Mouse (Mus musculus): ENCODE results near the gene Apoc3.

Gene Apoc3

GRCm38 (mm10) chr9:46192642-46193041, 42.8 kb downstream of the Apoc3 start:
- DNase-seq (ENCODE audit: low spot score), result no peak

- DNase-seq (ENCODE audit: low spot score), result peak; percentile 64
These were observed 43.8 kb downstream of the Apoc3 start for GRCm38 (mm10) chr9:46191644-46192043.

DNA sequence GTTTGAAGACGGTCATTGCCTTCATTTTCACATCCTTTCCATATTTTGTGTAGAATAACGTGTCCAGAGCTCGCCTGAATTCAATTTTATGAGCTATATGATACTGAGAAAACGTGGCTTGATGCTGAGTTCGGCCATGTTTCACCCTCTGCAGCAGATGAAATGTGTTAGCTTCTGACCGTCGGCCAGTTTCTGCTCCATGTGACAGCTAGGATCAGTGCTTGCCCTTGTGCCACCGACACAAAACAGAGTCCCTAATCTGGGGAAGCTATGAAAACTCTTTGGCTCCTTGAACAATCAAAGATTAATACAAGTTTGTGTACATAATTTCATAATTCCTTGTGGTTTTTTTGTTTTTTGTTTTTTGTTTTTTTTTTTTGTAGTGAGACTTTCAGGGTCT, 44.2 kb downstream of the Apoc3 start:
- DNase-seq (ENCODE audit: low spot score), result no peak

- DNase-seq (ENCODE audit: low spot score), result no peak
These were observed 46.1 kb downstream of the Apoc3 start for GRCm38 (mm10) chr9:46189381-46189780.

- no peak for DNase-seq (ENCODE audit: low spot score)
These were observed 46.5 kb downstream of the Apoc3 start for GRCm38 (mm10) chr9:46188956-46189355.

GRCm38 (mm10) chr9:46188370-46188769, 47.1 kb downstream of the Apoc3 start:
- no peak for DNase-seq (ENCODE audit: low spot score)

DNA sequence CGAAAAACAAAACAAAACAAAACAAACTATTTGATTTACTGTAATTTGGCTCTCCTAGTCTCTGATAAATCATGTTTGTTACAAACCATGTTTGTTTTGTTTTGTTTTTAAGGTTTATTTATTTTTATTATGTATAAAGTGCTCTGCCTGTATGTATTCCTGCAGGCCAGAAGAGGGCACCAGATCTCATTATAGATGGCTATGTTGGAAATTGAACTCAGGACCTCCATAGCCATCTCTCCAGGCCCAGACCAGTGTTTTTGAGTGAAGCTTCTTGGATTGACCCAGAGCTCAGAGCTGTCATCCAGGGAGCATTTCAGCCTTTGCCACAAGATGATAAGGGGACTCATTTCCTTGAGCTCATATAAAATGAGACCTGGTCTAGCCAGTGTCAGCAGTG, 49.0 kb downstream of the Apoc3 start:
- no peak for DNase-seq (ENCODE audit: low spot score)

GRCm38 (mm10) chr9:46185191-46185590, 50.2 kb downstream of the Apoc3 start:
- DNase-seq (ENCODE audit: low spot score), result peak; percentile 58

DNA sequence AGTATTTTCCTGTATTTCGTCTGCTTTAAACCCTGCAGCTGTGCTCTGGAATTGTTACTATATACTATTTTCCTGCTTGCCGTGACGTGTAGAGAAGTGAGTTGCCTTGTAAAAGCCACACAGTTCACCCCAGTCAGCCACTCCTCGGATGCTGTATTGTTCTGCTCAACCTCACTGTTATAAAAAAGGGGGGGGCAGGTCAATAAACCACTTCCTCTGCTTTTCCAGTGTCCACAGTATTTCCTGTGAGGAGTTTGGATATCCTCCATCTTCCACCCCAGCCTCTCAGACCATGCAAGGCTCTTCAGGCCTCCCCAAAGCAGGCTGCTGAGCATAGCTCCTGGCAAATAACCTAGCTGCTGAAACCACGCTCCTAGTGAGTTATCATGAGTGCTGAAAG, 50.9 kb downstream of the Apoc3 start:
- DNase-seq (ENCODE audit: low spot score), result no peak
